Mouse (Mus musculus): ENCODE results near the gene E330017A01Rik. TPM values are rescaled to one million over a fixed set of nuclear protein-coding genes. Genes with fewer than 3 reads are reported as not detected.
"Not testable (repeated sequence)": the region's sequence is repeated elsewhere in the genome, so short reads cannot be mapped to it uniquely, and the experiment has no call there.

The E330017A01Rik gene
- polyA plus RNA-seq, 1 experiment from 2014 or later: not detected

DNA sequence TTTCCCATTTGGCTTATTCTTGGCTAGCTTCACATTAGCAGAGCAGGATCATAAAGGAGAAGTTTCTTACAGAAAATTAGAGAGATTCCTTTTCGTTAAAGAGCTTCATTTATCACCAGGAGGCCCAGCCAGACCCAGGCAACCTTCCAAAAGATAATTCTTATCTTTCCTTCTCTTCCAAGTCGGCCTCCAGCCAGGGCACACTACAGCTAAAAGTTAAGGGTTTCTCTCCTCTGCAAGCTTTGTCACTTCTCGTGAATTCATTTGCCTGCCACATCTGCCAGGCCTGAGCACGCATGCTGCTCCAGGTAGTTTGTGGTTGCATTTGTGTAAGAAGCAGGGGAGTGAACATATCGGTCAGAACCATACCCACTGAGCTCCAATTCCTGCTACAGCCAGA lies 30.7 kb upstream of the E330017A01Rik start:
- WGBS: 51% methylated on average over 5 of the region's 5 CpGs
- DNase-seq (ENCODE audit: low spot score): peak; percentile 58
- Histone ChIP-seq H3K4me1 (replicated peaks; ENCODE audit: control insufficient read depth, insufficient read depth, low read length) (peaks cover 7% of the 10 kb centered on the region), H3K9ac (ENCODE audit: low read length) (no peak overlapping the region), H3K9me3 (ENCODE audit: control insufficient read depth, low read length) (no peaks in the 10 kb centered on the region), H3K4me3 (ENCODE audit: low read depth, low read length) (no peak overlapping the region; the same call in 1 of the 2 replicates), H3K4me2 (ENCODE audit: low read length) (peak overlapping the region; percentile 74; the same call in 1 of the 2 replicates), H3K27me3 (replicated peaks; ENCODE audit: control insufficient read depth, insufficient read depth, low read length) (no peaks in the 10 kb centered on the region), H3K27ac (ENCODE audit: low read depth) (peak overlapping the region; percentile 79; the same call in 1 of the 2 replicates), H3K36me3 (ENCODE audit: control insufficient read depth, insufficient read depth, low read length) (peaks cover 13% of the 10 kb centered on the region)
- ATAC-seq (replicated peaks; ENCODE audit: low FRiP score, low TSS enrichment, low read depth): no peak

DNA sequence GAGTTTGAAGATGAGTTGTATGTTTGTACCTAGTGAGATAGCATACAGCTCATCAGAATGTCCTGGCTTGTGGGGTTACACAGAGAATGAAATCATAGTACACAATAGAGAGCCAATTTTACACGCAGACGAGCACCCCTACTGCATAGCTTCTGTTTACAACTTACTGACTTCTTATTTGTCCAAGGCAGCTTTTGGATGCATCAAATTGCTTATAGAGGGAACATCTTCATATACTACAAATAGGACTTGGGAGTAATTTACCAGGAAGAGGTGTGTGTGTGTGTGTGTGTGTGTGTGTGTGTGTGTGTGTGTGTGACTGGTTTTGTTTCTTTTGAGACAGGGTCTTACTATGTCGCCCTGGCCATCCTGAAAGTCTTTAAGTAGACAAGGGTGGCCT lies 30.0 kb upstream of the E330017A01Rik start:
- no peaks in the 10 kb centered on the region for H3K9me3 ChIP-seq (ENCODE audit: control insufficient read depth, low read length)
- no peak overlapping the region for H3K27ac ChIP-seq (ENCODE audit: low read depth)
- no peak for ATAC-seq (replicated peaks; ENCODE audit: low FRiP score, low TSS enrichment, low read depth)
- H3K27me3 ChIP-seq (replicated peaks; ENCODE audit: control insufficient read depth, insufficient read depth, low read length): no peaks in the 10 kb centered on the region
- no peak overlapping the region for H3K9ac ChIP-seq (ENCODE audit: low read length)
- DNase-seq (ENCODE audit: low spot score): no peak
- no peak overlapping the region for H3K4me2 ChIP-seq (ENCODE audit: low read length)
- no peak overlapping the region for H3K4me3 ChIP-seq (ENCODE audit: low read depth, low read length)
- H3K4me1 ChIP-seq (replicated peaks; ENCODE audit: control insufficient read depth, insufficient read depth, low read length): peaks cover 7% of the 10 kb centered on the region
- WGBS: 82% methylated on average over 3 of the region's 3 CpGs
- peaks cover 6% of the 10 kb centered on the region for H3K36me3 ChIP-seq (ENCODE audit: control insufficient read depth, insufficient read depth, low read length)

GRCm38 (mm10) chr16:58666681-58667080 lies 28.1 kb upstream of the E330017A01Rik start:
- DNase-seq (ENCODE audit: low spot score); ATAC-seq (replicated peaks; ENCODE audit: low FRiP score, low TSS enrichment, low read depth); H3K27me3 ChIP-seq (replicated peaks; ENCODE audit: control insufficient read depth, insufficient read depth, low read length); H3K4me1 ChIP-seq (replicated peaks; ENCODE audit: control insufficient read depth, insufficient read depth, low read length); H3K4me3 ChIP-seq (ENCODE audit: low read depth, low read length); H3K36me3 ChIP-seq (ENCODE audit: control insufficient read depth, insufficient read depth, low read length); H3K9me3 ChIP-seq (ENCODE audit: control insufficient read depth, low read length); H3K4me2 ChIP-seq (ENCODE audit: low read length); H3K27ac ChIP-seq (ENCODE audit: low read depth); H3K9ac ChIP-seq (ENCODE audit: low read length): not testable (repeated sequence)
- 89% methylated on average over 3 of the region's 3 CpGs for WGBS

DNA sequence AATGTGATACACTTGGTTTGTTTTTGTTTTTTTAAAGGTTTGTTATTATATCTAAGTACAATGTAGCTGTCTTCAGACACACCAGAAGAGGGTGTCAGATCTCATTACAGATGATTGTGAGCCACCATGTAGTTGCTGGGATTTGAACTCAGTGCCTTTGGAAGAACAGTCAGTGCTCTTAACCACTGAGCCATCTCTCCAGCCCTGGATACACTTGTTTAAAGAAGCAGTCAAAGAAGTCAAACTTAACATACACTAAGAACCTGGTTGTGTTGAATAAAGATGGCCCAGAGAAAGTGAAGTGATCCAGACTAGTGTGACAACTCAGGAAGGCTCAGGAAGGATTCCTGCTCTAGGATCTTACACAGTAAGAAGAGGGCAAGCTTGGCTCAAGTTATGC lies 26.6 kb upstream of the E330017A01Rik start:
- not testable (repeated sequence) for H3K36me3 ChIP-seq (ENCODE audit: control insufficient read depth, insufficient read depth, low read length); H3K9me3 ChIP-seq (ENCODE audit: control insufficient read depth, low read length); H3K9ac ChIP-seq (ENCODE audit: low read length); H3K4me1 ChIP-seq (replicated peaks; ENCODE audit: control insufficient read depth, insufficient read depth, low read length); H3K4me2 ChIP-seq (ENCODE audit: low read length); H3K27ac ChIP-seq (ENCODE audit: low read depth); H3K27me3 ChIP-seq (replicated peaks; ENCODE audit: control insufficient read depth, insufficient read depth, low read length); ATAC-seq (replicated peaks; ENCODE audit: low FRiP score, low TSS enrichment, low read depth); DNase-seq (ENCODE audit: low spot score); H3K4me3 ChIP-seq (ENCODE audit: low read depth, low read length)

- 82% methylated on average over 2 of the region's 2 CpGs for WGBS
- DNase-seq (ENCODE audit: low spot score) (no peak), ATAC-seq (replicated peaks; ENCODE audit: low FRiP score, low TSS enrichment, low read depth) (no peak)
- Histone ChIP-seq H3K4me1 (replicated peaks; ENCODE audit: control insufficient read depth, insufficient read depth, low read length) (no peaks in the 10 kb centered on the region), H3K9me3 (ENCODE audit: control insufficient read depth, low read length) (no peaks in the 10 kb centered on the region), H3K4me2 (ENCODE audit: low read length) (no peak overlapping the region), H3K4me3 (ENCODE audit: low read depth, low read length) (no peak overlapping the region), H3K27ac (ENCODE audit: low read depth) (no peak overlapping the region), H3K9ac (ENCODE audit: low read length) (no peak overlapping the region), H3K27me3 (replicated peaks; ENCODE audit: control insufficient read depth, insufficient read depth, low read length) (no peaks in the 10 kb centered on the region), H3K36me3 (ENCODE audit: control insufficient read depth, insufficient read depth, low read length) (no peaks in the 10 kb centered on the region)
Observed at GRCm38 (mm10) chr16:58663816-58664215, 25.3 kb upstream of the E330017A01Rik start.

DNA sequence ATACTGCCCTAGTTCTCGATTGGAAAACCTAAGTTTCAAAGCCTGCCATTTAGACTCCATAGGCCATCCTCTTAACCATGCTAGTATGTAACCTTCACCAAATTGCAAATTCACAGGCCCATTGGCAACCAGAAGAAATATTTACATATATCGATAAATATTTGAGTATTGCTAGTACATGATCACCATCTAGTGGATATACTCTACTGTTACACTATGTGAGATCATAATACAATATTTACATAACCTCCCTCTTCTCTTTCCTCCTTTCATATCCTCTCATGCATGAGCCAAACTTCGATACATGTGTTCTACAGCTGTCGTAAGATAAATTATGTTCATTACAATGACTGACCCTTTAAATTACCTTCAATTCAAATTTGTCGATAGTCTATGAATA lies 24.5 kb upstream of the E330017A01Rik start:
- H3K4me3 ChIP-seq (ENCODE audit: low read depth, low read length): no peak overlapping the region
- no peaks in the 10 kb centered on the region for H3K9me3 ChIP-seq (ENCODE audit: control insufficient read depth, low read length)
- 61% methylated on average over 5 of the region's 5 CpGs for WGBS
- H3K27me3 ChIP-seq (replicated peaks; ENCODE audit: control insufficient read depth, insufficient read depth, low read length): no peaks in the 10 kb centered on the region
- DNase-seq (ENCODE audit: low spot score): no peak
- ATAC-seq (replicated peaks; ENCODE audit: low FRiP score, low TSS enrichment, low read depth): peak; percentile 52; the same call in 1 of the 2 replicates
- no peaks in the 10 kb centered on the region for H3K4me1 ChIP-seq (replicated peaks; ENCODE audit: control insufficient read depth, insufficient read depth, low read length)
- H3K27ac ChIP-seq (ENCODE audit: low read depth): no peak overlapping the region
- no peak overlapping the region for H3K9ac ChIP-seq (ENCODE audit: low read length)
- no peaks in the 10 kb centered on the region for H3K36me3 ChIP-seq (ENCODE audit: control insufficient read depth, insufficient read depth, low read length)
- H3K4me2 ChIP-seq (ENCODE audit: low read length): no peak overlapping the region

DNA sequence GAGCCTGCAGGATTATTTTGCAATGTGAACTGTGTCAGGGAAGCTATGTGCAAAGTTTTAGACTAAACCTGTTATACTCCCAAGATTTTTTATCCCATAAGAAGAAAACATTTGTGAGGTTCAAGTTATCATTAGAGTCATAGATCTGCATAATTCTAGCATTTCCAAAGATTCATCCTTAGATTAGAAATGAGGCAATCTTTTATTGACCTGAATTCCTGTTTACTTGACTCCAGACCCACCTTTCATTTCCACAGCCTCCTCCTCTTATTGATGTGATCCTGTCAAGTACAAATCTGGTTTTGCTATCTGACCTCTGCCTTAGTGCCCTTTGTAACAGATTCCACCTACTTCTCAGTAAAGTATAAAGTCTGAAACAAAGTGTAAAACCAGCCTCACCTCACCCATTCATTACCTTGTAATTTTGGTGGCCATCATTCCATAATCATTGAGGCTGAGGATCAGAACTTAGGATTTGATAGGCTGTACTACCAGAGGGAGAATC lies 23.8 kb upstream of the E330017A01Rik start:
- Histone ChIP-seq H3K4me1 (replicated peaks; ENCODE audit: control insufficient read depth, insufficient read depth, low read length) (no peaks in the 10 kb centered on the region), H3K4me2 (ENCODE audit: low read length) (no peak overlapping the region), H3K27ac (ENCODE audit: low read depth) (no peak overlapping the region), H3K9me3 (ENCODE audit: control insufficient read depth, low read length) (no peaks in the 10 kb centered on the region), H3K36me3 (ENCODE audit: control insufficient read depth, insufficient read depth, low read length) (no peaks in the 10 kb centered on the region), H3K9ac (ENCODE audit: low read length) (no peak overlapping the region), H3K27me3 (replicated peaks; ENCODE audit: control insufficient read depth, insufficient read depth, low read length) (no peaks in the 10 kb centered on the region), H3K4me3 (ENCODE audit: low read depth, low read length) (no peak overlapping the region)
- ATAC-seq (replicated peaks; ENCODE audit: low FRiP score, low TSS enrichment, low read depth) (no peak), DNase-seq (ENCODE audit: low spot score) (no peak)

DNA sequence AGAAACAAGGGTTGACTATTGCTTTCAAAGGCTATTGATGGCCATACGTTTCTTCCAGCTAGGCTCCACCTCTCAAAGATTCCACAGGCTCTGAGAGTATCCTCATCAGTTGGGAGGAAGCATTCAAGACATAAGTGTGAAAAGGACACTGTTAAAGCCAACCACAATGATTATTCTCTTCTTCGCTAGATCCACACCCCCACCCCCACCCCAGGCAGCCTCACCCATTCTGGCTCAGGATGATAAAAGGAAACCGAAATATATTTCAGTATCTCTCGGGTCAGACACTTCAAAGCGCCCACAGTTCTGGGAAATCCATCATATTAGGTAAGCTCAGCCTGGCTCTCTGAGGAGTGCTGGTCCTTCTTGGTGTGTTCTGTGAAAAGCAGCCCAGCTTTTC lies 23.3 kb upstream of the E330017A01Rik start:
- DNase-seq (ENCODE audit: low spot score): no peak

GRCm38 (mm10) chr16:58658668-58659067 lies 20.1 kb upstream of the E330017A01Rik start:
- no peak for DNase-seq (ENCODE audit: low spot score)
- no peak overlapping the region for H3K4me2 ChIP-seq (ENCODE audit: low read length)
- H3K27me3 ChIP-seq (replicated peaks; ENCODE audit: control insufficient read depth, insufficient read depth, low read length): no peaks in the 10 kb centered on the region
- no peak overlapping the region for H3K4me3 ChIP-seq (ENCODE audit: low read depth, low read length)
- H3K4me1 ChIP-seq (replicated peaks; ENCODE audit: control insufficient read depth, insufficient read depth, low read length): no peaks in the 10 kb centered on the region
- 85% methylated on average over 6 of the region's 6 CpGs for WGBS
- no peaks in the 10 kb centered on the region for H3K36me3 ChIP-seq (ENCODE audit: control insufficient read depth, insufficient read depth, low read length)
- H3K27ac ChIP-seq (ENCODE audit: low read depth): no peak overlapping the region
- no peaks in the 10 kb centered on the region for H3K9me3 ChIP-seq (ENCODE audit: control insufficient read depth, low read length)
- no peak overlapping the region for H3K9ac ChIP-seq (ENCODE audit: low read length)
- ATAC-seq (replicated peaks; ENCODE audit: low FRiP score, low TSS enrichment, low read depth): no peak

More for the DNA sequence above, 23.3 kb upstream of the E330017A01Rik start:
- Histone ChIP-seq H3K9ac (ENCODE audit: low read length) (no peak overlapping the region), H3K36me3 (ENCODE audit: control insufficient read depth, insufficient read depth, low read length) (no peaks in the 10 kb centered on the region), H3K4me3 (ENCODE audit: low read depth, low read length) (no peak overlapping the region), H3K27me3 (replicated peaks; ENCODE audit: control insufficient read depth, insufficient read depth, low read length) (no peaks in the 10 kb centered on the region), H3K9me3 (ENCODE audit: control insufficient read depth, low read length) (no peaks in the 10 kb centered on the region), H3K4me2 (ENCODE audit: low read length) (no peak overlapping the region), H3K4me1 (replicated peaks; ENCODE audit: control insufficient read depth, insufficient read depth, low read length) (no peaks in the 10 kb centered on the region), H3K27ac (ENCODE audit: low read depth) (no peak overlapping the region)
- WGBS: 76% methylated on average over 5 of the region's 5 CpGs
- ATAC-seq (replicated peaks; ENCODE audit: low FRiP score, low TSS enrichment, low read depth): no peak

Measured in intestine, embryonic 14.5 days (tissue).